Mouse (Mus musculus) frontal cortex, postnatal 25 days (tissue): Measurements from ENCODE around the gene Rilpl1.
"Not testable (repeated sequence)": the region's sequence is repeated elsewhere in the genome, so short reads cannot be mapped to it uniquely, and the experiment has no call there.

Source experiments
- DNase-seq, 2 experiments: peaks; one replicate each; pipeline ENCODE4 v3.0.0; 2022; ENCODE audit warnings: low spot score in 2 of 2

Rilpl1 gene

DNA sequence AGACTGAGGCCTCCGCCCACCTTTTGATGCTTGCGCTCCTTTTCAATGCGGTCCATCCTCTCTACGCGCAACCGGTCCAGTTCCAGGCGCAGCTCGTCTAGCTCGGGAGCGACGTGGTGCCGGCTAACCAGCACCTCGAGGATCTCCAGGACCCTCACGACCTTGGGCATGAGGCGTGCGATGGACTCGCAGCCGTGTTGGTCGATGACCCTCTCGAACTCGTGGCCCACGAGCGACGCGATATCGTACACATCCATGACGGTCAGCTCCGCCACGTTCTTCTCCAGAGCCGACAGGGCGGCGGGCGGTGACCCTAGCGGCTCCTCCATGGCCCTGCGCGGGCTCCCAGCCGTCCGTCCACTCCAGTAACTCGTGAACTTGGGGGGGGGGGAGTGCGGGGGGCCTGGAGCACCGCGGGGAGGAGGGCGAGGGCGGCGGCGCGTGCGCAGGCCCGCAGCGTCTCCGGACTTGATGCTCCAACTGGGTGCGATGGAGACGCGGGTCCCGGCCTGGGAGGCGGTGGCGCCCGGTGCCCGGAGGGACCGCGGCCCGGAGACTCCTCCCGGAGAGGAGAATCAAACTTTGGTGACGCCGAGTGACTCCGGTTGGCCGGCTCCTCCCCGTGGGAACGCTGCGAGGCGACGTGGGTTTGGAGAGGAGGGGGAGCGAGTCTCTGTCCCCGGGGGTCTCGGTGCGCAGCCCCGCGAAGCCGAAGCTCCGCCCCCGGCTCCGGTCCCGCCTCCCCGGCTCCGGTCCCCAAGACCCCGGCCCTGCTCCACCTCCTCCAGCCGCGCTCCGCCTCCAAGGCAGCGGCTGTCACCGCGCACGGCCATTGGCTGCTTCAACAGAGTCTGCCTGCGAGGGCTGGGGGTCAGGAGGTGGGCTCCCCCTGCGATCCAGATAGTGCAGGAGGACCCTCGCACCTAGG, at the start of gene Rilpl1:
Rilpl1 (minus strand) TSS at position 737 of the 928 bp plus-strand sequence.
- peak in 1 of 2 experiments; percentile 59 for DNase-seq

- peak; percentile 88 to 92 for DNase-seq
Measured at GRCm38 (mm10) chr5:124578633-124579317, 47.6 kb upstream of the Rilpl1 start, which contains the start of the genes Eif2b1 and Gtf2h3. Eif2b1 (minus strand) TSS chr5:124579131. Gtf2h3 (plus strand) TSS chr5:124579140.

DNA sequence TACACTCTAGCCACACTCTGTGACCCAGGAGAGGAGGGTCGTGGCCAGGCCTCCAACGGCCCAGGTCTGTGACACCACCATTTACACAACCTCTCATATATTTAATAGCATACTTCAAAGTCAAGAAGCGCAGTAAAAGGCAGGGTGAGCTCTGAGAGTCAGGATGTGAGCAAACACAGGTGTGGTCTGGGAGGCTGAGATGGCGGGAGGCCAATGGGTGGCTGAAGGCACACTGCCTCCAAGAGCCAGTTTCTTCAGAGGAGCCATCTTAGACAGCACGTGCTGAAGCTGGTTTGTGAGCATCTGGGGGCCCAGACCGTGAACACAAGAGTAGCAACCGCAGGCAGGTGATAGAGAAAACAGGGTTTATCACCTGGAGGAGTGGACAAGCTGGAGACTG, 44.3 kb upstream of the Rilpl1 start:
- no peak for DNase-seq

GRCm38 (mm10) chr5:124571068-124571467, 39.9 kb upstream of the Rilpl1 start:
- DNase-seq, result peak; percentile 20 to 22

DNA sequence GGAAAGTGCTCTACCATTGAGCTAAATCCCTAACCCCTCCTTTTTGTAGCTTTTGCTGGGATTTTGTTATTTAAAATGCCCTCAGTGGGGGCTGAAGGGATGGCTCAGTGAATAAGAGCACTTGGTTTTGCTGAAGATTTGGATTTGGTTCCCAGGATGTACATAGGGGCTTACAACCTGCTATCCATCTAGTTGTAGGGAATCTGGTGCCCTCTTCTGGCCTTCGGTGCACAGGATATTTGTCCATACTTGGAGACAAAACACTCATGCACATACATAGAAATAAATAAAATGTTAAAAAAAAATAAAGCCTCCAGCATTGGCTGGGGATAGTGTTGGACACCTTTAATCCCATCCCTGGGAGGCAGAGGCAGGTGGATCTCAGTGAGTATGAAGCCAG, 24.0 kb upstream of the Rilpl1 start:
- no peak for DNase-seq

- DNase-seq, result no peak
Measured at GRCm38 (mm10) chr5:124553607-124554006, 22.4 kb upstream of the Rilpl1 start.

- DNase-seq, result peak; percentile 73 to 78
Measured at GRCm38 (mm10) chr5:124552558-124553307, 21.5 kb upstream of the Rilpl1 start, which contains the start of gene Ddx55. Ddx55 (plus strand) TSS chr5:124552864.

- no peak for DNase-seq
Measured at GRCm38 (mm10) chr5:124552094-124552472, 20.9 kb upstream of the Rilpl1 start.

GRCm38 (mm10) chr5:124551349-124552093, 20.3 kb upstream of the Rilpl1 start:
- DNase-seq, result not testable (repeated sequence)

DNA sequence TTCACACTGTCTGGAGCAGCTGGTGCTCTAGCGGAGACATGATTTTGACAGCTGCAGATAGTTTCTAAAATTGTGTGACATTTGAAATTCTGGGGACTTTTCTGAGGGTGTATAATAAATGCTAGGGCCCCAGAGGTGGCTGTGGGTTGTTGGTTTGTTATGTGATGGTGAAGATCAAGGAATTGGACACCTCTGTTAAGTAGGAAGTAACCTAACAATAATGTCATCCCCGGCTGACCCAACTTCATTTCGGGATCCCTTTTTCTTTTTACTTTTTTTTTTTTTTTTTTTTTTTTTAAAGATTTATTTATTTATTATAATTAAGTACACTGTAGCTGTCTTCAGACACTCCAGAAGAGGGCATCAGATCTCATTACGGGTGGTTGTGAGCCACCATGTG, 19.5 kb upstream of the Rilpl1 start:
- DNase-seq, result not testable (repeated sequence)

DNA sequence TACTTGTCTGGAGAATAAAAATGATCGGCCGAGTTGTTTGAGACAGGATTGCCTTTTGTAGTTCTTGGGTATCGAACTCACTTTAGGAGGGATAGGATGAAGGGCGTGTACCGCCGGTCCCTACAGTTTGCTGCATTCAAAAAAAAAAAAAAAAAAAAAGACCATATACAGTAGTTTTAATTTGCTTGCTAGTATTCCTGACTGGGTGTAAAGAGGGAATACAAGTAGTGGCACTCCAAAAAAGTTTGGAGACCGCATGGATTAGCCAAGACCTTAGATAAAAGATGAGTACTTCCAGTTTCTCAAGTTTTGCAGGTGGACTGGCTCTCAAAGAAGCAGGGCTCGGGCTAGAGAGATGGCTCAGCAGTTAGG, 10.4 kb upstream of the Rilpl1 start:
- DNase-seq, result no peak

GRCm38 (mm10) chr5:124540905-124541601, 9.9 kb upstream of the Rilpl1 start:
- no peak for DNase-seq

- peak; percentile 90 to 92 for DNase-seq
Measured at GRCm38 (mm10) chr5:124540383-124540786, 9.2 kb upstream of the Rilpl1 start, which contains the start of gene Tmed2. Tmed2 (plus strand) TSS chr5:124540695.

- DNase-seq, result no peak
Measured at GRCm38 (mm10) chr5:124539905-124540304, 8.7 kb upstream of the Rilpl1 start.

- peak in 1 of 2 experiments; percentile 53 for DNase-seq
Measured at GRCm38 (mm10) chr5:124538813-124539792, 7.9 kb upstream of the Rilpl1 start.

DNA sequence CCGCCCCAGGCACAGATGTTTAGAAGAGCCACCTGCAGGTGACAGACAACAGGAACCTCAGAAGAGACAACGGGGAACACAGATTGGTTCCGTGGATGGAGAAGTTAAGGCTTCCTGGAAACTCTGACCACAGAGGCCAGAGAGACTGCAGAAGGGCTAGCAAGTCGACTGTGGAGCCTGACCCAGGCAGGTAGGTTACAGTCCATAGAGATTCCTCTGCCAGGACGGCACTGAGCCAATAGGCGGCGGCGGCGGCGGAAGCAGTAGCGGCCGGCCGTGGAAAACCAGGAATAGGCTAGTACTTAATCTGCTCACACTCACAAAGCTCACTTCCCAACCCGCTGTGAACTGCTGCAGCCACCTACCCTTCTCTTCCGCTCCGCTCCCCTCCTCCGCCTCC, 5.6 kb upstream of the Rilpl1 start:
- DNase-seq, result no peak

DNA sequence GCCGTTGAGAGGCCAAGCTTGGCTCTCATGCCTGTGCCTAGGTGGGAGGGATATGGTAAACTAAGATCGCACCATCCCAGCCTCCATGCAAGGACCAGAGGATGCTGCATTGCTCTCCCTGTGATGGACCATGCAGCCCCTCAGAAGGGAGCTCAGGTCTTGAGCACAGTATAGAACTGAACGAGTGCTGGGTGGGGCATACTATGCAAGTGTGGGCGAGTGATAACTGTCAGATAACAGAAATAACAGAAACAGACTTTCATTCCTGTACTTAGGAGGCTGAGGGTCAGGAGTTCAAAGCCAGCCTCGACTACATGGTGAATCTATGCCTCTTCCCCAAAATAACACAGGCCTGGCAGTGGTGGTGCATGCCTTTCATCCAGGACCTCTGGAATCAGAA, 3.8 kb upstream of the Rilpl1 start:
- no peak for DNase-seq

- DNase-seq, result no peak
Measured at GRCm38 (mm10) chr5:124532451-124532850, 1.3 kb upstream of the Rilpl1 start.

- DNase-seq, result no peak
Measured at GRCm38 (mm10) chr5:124531583-124531930, 366 bp upstream of the Rilpl1 start.
